Mouse (Mus musculus) left cerebral cortex, postnatal 36 days (tissue): Measurements from ENCODE around the gene Pnpo. TPM values are rescaled to one million over a fixed set of nuclear protein-coding genes. Genes with fewer than 3 reads are reported as not detected.
A peak's percentile ranks its signal among the peaks of the same experiment; 100 is the strongest.

Source experiments
- DNase-seq, 2 experiments: peaks; one replicate each; pipeline ENCODE4 v3.0.0; 2021 to 2022; ENCODE audit warnings: low spot score in 2 of 2, mixed read lengths in 1 of 2
- intact Hi-C: fragments of 180-260 bp; cut with DNase I; formaldehyde crosslinking; loops from one replicate; pipeline ENCODE4 v1.15.1; 2025
- total RNA-seq, 2 experiments: library from RNA; stranded (reverse); gene quantifications; 2 replicates each; pipeline ENCODE4 v1.2.3; 2021

Gene Pnpo
- total RNA-seq, 2 experiments from 2014 or later: 36.1 to 43.1 TPM

GRCm38 (mm10) chr11:96973426-96973964 is 29.7 kb upstream of the Pnpo start:
- no peak for DNase-seq
- intact Hi-C loops: no loop called here

DNA sequence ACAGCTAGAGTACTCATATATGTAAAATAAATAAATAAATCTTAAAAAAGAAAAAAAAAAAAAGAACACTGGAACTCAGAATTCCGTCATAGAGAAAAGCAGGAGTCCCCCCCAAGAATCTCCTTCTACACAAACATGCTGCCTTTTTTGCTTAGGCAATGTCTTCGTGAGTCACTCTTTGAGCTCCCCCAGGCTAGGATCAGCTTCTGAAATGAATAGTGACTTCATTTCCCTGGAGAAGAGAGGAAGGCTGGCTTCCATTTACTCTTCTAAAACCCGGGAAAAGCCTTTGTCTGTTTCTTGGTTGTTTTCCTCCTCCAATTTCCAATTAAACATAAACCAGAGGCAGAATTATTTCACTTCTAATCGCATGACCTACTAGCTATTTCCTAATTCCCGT is 29.1 kb upstream of the Pnpo start:
- intact Hi-C loops: no loop called here
- no peak for DNase-seq

- intact Hi-C loops: no loop called here
- no peak for DNase-seq
These were observed 26.6 kb upstream of the Pnpo start for GRCm38 (mm10) chr11:96970341-96970740.

DNA sequence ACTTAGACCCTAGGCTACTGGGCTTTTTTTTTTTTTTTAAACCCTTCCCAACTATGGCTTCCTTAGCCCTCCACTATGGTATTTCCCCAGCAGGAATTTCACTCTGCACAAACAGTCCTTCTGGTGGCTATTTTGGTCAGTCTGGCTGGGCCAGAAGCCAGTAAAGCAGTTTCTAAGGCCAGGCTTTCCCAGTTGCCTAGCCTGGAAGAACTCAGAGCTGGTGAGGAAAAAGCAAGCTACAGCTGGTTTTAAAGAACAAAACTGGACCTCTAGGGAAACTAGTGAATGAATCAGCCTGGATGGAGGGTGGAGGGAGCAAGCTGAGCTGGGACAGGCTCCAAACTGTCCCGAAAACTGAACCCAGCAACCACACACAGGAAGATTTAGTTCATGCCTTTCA is 26.0 kb upstream of the Pnpo start:
- peak; percentile 52 to 56 for DNase-seq
- intact Hi-C loops: no loop called here

DNA sequence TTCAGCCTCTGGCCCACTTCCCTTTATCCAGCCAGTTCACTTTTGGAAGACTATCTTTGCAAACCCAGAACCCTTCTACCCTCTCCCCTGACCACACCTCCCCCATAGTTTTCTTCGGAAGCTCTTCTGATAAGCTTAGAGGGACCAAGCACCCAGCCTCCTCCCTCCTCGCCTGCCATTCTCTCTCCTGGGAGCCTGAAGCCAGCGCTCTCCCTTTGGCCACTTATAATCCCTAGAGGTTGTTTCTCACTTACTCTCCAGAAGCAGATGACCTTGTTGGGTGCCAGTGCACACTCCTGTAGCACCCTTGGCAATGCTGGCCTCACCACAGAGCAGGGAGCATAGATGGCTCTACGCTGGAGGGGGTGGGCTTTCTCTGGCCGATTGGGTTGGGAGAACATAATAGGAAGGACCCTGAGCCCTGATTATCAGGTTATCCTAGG is 25.5 kb upstream of the Pnpo start:
- DNase-seq: no peak
- intact Hi-C loops: no loop called here

DNA sequence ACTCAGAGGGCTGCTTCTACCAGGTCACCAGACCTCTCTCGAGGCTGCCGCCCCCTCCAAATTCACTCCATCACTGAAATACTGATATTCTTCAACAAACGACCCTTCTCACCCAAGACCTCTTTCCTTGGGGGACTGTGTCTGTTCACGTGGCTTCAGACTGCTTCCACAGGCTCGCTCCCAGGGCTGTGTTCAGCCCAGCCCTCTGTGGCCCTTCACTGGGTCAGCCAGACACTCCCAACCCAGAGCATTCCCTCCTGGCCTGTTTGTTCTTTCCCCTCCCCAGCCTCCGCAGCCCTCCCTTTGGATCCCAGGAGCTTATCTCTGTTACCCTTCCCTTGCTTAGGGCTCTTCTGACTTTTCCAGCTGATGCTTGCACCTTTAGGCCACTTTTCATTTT is 24.7 kb upstream of the Pnpo start:
- no peak for DNase-seq
- intact Hi-C loops: no loop called here

- no peak for DNase-seq
- intact Hi-C loops: no loop called here
These were observed 23.9 kb upstream of the Pnpo start for GRCm38 (mm10) chr11:96967544-96968269.

- no peak for DNase-seq
- intact Hi-C loops: no loop called here
These were observed 23.2 kb upstream of the Pnpo start for GRCm38 (mm10) chr11:96966914-96967543.

- intact Hi-C loops: no loop called here
- DNase-seq: no peak
These were observed 22.4 kb upstream of the Pnpo start for GRCm38 (mm10) chr11:96966172-96966571.

DNA sequence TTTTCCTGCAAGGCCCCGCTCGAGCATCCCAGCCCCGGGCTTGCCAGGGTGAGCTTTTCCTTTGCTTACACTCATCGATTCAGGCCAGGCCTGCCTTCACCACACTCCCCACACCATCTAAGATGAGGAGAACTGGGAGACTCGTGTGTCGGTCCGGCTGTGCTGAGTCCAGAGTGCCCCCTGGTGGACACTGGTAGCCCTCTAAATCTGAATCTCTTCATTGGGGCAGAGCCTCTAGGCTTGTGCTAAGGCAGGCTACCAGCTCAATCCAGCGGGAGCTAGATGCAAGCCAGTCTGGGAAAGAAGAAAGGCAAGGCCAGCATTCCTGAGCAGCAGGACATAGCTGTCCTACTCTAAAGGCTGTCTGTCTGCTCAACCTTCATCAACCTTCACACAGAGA is 19.8 kb upstream of the Pnpo start:
- peak; percentile 80 to 88 for DNase-seq
- intact Hi-C loops: loop anchor here (2.0 to 5.0 kb wide), 2 partner anchors 47 to 96 kb away; partner anchors contain the start of gene Cdk5rap3

GRCm38 (mm10) chr11:96957061-96957805 is 13.4 kb upstream of the Pnpo start:
- intact Hi-C loops: no loop called here

DNA sequence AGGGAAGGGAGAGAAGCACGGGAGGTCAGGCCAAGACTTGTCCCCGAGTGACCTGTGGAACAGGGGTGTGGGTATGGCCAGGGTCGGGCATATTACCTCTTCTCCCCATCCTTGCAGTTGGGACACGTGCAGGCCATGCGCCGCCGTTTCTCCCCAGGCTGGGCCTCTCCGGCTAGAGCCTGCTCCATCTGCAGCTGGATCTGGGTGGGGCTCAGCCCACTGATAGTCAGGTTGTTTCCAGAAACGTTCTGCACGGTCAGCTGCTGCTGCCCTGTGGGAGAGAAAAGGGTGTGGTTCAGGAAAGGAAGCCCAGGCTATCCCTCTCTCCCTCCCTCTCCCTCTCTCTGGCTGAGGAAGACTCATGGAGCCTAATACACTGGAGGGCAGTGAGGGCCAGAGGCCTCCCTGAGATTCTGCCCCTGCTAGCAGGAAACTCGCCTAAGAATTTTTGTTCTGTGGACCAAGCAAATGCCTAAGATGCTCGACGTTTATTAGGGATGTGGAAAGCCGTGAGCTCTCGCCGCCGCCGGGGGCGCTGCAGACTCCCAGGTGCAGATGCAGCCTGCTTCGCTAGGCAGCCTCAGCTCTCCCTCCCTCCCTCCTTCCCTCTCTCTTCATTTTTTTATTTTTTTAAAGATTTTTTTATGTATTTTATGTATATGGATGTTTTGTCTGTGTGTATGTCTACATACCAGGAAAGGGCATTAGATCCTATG is 12.4 kb upstream of the Pnpo start:
- DNase-seq: no peak
- intact Hi-C loops: no loop called here

More at GRCm38 (mm10) chr11:96957061-96957805, 13.4 kb upstream of the Pnpo start:
- DNase-seq: no peak

- intact Hi-C loops: no loop called here
- DNase-seq: no peak
These were observed 11.3 kb upstream of the Pnpo start for GRCm38 (mm10) chr11:96955094-96955493.

DNA sequence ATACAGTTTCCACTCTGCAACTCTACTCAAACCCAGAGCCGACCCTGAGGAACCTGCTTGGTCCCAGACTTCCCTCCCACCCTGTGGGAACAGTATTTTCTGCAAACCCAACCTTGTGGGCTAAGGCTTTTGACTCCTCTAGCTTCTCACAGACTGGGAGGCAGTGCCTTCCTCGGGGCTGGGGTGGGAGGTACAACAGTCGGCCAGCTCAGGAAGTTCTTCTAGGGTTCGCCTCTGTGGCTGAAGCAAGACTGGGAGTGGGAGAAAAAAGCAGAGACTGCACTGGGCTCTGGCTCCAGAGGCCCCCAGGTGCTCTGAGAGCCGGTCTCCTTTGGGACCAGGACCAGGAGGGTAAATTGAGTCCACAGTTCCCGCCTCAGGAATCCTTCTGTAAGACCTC is 9.1 kb upstream of the Pnpo start:
- intact Hi-C loops: no loop called here
- no peak for DNase-seq

GRCm38 (mm10) chr11:96952426-96952825 is 8.6 kb upstream of the Pnpo start:
- intact Hi-C loops: no loop called here
- DNase-seq: peak in 1 of 2 experiments; percentile 52

DNA sequence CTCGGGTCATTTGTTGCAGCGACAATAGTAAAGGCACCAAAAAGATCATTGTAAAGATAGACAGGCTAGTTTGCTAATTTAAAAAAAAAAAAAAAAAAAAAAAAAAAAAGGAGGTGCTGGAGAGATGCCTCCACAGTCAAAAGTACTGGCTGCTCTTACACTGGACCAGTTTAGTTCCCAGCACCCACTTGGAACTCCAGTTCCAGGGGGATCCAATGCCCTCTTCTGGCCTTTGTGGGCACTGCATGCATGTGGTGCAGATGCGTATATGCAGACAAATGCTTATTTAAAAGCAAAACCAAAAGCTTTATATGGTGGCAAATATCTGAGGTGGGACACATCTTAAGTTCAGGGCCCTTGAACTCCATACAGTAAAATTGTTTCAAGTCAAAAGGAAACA is 7.0 kb upstream of the Pnpo start:
- intact Hi-C loops: no loop called here
- no peak for DNase-seq

- no peak for DNase-seq
- intact Hi-C loops: no loop called here
These were observed 4.1 kb upstream of the Pnpo start for GRCm38 (mm10) chr11:96947849-96948248.

DNA sequence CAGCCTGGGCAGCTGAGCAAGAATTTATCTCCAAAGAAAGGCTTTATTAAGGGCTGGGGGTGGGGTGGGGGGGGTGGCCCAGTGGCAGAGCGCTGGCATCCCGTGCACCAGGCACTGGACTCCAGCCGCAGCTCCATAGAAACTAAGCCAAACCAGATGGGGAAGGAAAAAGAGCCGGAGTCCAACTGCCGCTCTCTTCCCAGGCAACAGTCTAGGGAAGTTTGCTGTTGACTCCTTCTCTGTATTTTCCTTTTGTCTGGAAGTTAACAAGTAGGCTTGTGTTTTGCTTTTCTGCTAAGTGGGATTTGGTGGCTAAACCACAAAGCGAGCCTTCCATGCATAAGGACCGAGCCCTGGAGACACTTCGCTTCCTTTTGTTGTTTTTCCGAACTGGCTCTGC is 2.7 kb upstream of the Pnpo start:
- intact Hi-C loops: no loop called here
- no peak for DNase-seq

DNA sequence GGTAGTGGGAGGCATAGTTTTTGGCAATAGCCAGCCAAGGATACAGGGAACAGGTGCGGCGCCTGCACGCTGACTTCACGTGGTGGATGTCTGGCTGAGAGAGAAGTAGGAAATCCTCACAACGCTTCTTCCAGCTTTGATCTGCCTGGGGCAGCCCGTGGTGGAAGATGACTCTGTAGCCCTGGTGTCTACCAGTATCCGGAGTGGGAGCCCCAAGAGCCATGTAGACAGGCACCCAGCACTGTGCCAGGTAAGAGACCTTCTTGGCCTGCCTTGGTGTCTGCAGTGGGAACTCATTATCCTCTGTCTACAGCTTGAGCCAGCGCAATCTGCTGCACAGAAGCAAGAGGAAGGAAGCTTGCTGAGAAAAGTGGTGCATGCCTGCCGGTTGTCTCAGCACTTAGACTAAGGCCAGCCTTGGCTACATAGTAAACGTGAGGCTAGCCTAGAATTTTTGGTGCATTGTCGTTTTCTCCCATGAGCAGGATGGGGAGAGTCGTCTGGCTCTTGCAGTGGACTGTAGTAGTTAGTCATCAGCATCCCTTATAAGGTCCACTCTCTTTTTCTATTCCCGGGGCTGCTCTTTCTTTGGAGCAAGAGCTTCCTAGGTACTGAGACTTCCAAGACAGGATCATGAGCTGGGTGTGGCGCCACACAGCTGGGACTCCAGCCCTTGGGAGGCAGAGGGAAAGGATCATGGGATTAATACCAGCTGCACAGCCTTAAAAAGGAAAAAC is 1.2 kb upstream of the Pnpo start:
- DNase-seq: no peak
- intact Hi-C loops: loop anchor here (2.0 kb wide), 1 partner anchor 28 kb away; the partner anchor contains the start of gene Cdk5rap3
